Mouse (Mus musculus) lung, postnatal 10 days (tissue): ENCODE data around the gene Cox4i2.

ENCODE experiments used
- DNase-seq: peaks from one replicate; pipeline ENCODE4 v3.0.0; 2021

The Cox4i2 gene

DNA sequence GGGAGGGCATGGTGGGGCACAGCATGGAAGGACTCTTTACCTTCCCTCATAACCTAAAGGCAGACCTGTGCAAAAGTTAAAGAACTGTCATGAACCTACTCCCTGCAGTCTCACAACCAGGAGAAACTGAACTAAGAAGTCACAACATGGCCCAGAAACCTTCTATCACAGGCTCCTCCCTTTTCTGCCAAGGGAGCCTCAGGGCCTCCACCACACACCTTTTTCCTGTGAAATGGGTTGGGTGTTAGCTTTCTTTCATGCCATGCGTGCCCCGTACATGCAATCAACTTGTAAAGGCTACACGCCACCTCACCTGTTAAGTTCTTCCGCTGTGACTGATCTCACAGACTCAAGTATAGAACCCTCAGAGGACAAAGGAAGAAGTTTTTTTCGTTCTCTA, 49.1 kb downstream of the Cox4i2 start:
- no peak for DNase-seq

DNA sequence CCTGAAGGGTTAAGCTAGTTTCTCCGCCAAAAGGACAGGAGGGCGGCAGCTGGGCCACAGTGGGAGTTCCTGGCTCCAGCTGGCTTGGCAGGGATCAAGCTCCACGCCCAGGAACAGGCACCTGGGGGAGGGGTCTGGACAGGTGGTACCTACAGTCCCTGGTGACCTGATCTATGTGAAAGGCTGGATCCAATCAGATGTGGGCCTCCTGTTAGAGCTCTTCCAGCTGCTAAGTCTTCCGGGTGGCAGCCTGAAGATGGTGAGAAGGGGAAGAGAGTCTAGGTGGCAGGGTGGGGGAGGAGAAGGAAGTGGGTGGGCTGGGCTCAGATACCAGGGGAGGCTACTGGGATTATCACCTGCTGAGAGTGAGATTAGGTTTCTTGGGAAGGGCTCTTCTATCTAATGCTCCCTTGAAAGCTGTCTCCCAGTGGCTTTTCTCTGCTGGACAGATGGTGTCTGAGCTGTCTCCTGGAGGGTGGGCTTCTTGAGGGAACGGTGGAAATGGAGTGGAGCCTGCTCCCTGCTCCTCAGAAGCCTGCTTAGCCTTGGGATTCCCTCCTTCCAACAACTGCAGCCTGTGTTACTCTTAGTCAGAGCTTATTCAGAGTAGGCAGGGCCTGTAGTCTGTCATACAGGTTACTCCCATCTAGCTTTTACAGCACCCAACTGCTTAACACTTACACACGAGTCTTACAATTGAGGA, 50.6 kb downstream of the Cox4i2 start:
- DNase-seq: peak; percentile 45

DNA sequence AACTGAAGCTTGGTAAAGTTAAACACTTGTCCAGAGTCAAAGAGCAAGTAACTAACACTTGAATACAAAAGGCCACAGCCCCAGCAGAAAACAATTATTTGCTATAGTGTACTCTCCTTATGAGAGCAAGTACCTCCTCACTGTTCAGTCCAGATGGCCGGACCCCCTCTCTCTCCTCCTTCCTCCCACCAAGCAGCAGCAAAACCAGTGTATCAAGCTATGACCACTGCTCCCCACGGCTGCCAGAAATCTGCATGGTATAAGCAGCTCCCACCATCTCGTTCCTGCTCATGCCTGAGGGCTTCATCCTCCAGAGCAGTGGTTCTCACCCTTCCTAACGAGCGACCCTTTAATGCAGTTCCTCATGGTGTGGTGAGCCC, 51.1 kb downstream of the Cox4i2 start:
- DNase-seq: no peak

DNA sequence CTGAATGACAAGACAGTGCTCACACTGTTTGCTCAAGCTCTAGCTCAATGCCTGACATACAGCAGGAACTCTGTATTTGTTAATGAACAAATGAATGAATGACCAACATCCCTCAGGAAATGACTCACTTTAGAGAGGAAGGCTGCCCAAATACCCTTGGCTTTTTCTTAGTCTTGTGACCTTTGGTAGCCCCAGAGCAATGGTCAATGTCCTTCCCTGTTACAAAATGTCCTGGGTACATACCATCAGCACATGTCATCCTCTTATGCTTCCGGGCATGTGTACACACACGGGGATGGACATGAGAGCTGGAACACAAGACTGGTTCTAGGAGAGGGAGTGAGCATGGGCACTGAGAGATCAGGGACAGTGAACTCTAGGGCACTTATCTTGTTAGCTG, 52.1 kb downstream of the Cox4i2 start:
- no peak for DNase-seq

DNA sequence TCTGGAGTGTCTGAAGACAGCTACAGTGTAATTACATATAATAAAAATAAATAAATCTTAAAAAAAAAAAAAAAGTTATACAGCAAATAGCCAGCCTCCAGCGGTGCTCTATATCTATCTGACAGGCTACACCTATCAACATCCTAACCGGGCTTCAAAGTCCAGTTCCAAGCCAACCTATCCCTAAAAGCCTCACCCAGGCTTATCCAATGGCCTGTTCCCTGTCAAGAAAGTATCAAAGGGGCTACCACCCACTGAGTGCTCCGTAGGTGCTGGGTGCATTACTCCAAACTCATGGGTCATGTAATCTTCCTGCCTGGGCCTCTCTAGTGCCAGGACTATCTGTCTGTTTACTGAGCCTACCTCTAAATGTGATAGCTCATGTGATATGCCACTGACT, 54.2 kb downstream of the Cox4i2 start:
- no peak for DNase-seq

DNA sequence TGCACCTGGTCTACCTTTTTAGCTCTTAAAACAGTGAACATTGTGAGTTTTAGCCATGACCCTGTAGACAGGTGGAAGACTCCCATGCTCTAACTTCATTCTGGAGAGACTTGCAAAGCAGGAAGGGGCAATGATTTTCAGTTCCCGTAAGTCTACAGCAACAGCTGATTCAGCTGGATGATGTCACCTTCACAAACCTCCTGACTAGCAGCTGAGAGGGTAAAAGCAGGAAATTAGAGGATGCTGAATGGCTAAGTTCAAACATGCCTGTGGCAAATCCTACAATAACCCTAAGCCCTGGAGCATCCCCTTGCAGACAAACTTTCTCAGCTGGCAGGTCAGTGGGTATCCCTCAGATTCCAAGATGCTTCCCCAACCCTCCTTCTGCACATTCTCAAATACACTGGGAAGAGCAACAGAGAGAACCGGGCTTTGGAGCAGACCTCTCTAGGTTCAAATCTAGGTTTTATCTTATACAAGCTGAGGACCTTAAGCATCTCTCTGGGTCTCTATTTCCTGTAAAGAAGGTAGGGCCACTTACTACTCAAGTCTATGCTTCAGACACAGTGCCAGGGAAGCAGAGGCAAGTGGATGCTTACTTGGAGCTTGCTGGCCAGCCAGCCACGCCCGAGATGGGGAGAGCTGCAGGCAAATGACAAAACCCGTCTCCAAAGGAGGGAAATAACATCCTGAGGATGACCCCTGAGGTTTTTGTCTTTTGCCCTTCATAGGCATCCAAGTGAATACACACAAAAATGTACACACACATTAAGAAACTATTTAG, 56.4 kb downstream of the Cox4i2 start:
- peak; percentile 27 for DNase-seq

DNA sequence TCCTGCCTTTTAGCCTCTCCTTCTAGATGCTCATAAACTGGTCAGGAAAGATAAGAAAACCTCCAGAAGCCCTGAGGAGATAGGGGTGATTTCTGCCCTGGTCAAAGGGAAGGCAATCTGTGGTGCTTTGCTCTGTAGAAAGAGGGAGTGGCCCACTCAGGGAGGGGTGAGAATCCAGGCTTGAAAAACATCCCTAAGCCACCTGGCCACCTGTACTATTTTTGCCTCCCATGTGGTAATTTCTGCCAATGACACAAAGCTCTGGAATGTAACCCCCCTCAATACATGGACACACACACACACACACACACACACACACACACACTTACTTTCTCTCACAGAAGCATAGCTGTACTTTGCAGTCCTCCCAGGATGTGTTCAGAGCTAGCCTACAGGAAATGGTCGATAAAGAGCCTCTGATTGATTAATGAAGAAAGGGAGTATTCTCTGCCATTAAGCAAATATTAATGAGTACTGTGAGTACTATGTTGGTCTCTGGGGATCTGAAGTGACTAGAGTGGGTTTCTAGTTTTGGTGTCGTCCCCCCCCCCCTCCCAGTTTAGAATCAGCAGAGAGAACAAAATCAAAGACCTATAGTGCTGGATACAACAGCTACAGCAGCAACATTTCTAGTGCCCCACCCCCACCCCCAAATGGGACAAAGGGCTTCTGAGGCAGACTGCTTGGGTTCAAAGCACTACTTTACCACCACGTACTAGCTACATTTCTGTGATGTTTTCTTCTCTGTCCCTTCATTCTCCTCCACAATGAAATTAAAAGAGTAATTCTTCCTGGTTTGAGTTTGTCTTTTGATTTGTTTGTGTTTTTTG, 57.6 kb downstream of the Cox4i2 start:
- peak; percentile 26 for DNase-seq

DNA sequence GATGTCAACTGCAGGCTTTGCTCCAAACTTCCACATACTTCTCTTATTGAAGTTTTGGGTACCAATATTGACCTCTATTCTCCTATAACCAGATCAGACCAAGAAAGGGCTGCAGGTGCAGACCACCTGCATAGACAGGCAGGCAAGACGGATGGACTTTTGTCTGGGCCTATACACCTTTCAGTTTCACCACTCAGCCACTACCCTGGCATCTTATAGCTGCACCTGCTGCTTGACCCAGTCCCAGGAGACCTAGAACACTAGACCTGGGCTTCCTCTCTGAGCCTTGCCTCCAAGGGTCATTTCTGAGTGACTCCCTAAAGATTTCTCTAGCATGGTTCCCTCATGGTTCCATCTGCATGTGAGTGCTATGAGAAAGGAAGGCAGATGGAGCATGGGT, 59.3 kb downstream of the Cox4i2 start:
- no peak for DNase-seq

DNA sequence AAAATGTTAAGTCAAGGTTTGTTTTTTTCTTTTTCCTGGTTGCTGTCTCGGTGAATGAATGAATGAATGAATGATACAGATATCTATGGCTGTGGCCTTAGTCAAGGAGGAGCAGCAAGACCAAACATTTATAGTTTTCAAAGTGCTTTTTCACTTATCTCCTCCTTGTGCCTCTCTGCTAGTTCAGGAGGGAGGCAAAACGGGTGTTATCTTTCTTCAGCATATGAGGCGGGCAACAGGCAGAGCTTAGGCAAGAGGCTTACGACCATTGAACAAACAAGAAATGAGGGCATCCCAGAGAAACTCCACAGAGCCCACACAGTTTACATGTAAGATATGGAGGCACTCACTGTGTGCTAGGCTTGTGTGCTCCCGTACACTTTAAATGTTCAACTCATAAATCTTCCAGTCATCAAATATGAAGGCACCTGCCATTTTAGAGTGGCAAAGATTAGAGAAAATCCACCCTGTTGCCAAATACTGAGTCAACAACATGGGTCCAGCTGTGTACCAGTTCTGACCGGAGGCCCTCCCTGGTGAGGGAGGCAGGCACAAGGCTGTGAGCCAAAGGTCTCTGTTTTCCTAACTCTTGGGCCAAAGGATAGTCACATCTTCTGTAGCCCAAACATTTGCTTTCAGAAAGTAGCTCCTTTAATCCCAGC, 60.4 kb downstream of the Cox4i2 start:
- peak; percentile 23 for DNase-seq
